Mouse (Mus musculus) kidney, adult 2 months (tissue): ENCODE data around the gene Scaf11. TPM values are rescaled to one million over a fixed set of nuclear protein-coding genes. Genes with fewer than 3 reads are reported as not detected.

Experiments
- DNase-seq: peaks from one replicate; pipeline ENCODE4 v3.0.0; 2021
- H3K27ac ChIP-seq: fragments of 200-500 bp; 2 replicates; pipeline ENCODE4 v1.5.1; 2012; ENCODE audit warnings: low read depth, low read length, control low read depth, inconsistent platforms; ENCODE audit not compliant: insufficient read depth
- H3K27me3 ChIP-seq: fragments of 200-500 bp; replicated peaks from 2 replicates; pipeline ENCODE4 v1.6.1; 2012; ENCODE audit warnings: mild to moderate bottlenecking, moderate library complexity, low read length, inconsistent platforms; ENCODE audit not compliant: control insufficient read depth, insufficient read depth
- H3K36me3 ChIP-seq: fragments of 200-500 bp; 2 replicates; pipeline ENCODE4 v1.6.1; 2012; ENCODE audit warnings: mild to moderate bottlenecking, moderate library complexity, low read length, inconsistent platforms; ENCODE audit not compliant: control insufficient read depth, insufficient read depth
- H3K4me1 ChIP-seq: fragments of 200-500 bp; 2 replicates; pipeline ENCODE4 v1.6.1; 2011; ENCODE audit warnings: low read length; ENCODE audit not compliant: control insufficient read depth, insufficient read depth
- H3K4me3 ChIP-seq: fragments of 200-500 bp; 2 replicates; pipeline ENCODE4 v1.5.1; 2011; ENCODE audit warnings: mild to moderate bottlenecking, low read depth, low read length, control low read depth; ENCODE audit not compliant: insufficient read depth
- CTCF ChIP-seq: fragments of 200-500 bp; conservative IDR thresholded peaks from 2 replicates; pipeline ENCODE4 v1.5.1; 2011; ENCODE audit warnings: low read depth, mild to moderate bottlenecking, control low read depth, low read length, moderate library complexity, mixed read lengths; ENCODE audit not compliant: insufficient read depth, insufficient read length
- POLR2A ChIP-seq: fragments of 200-500 bp; IDR thresholded peaks from one replicate; pipeline ENCODE4 v1.6.1; 2011; ENCODE audit warnings: low read depth, low read length, control low read depth
- WGBS: fragments of 180-500 bp; shearing (Covaris S2); methylation state at CpG from one replicate; pipeline ENCODE4 v1.1.7; 2018; 5-methylcytosine and 5-hydroxymethylcytosine counted together
- polyA plus RNA-seq: library from polyadenylated mRNA; depleted of rRNA; stranded (reverse); fragments of >200 nt; gene quantifications from 2 replicates; pipeline ENCODE4 v1.2.3, GENCODE M21; 2012; rRNA removed

Gene Scaf11
- polyA plus RNA-seq, 1 experiment: 22.0 TPM

DNA sequence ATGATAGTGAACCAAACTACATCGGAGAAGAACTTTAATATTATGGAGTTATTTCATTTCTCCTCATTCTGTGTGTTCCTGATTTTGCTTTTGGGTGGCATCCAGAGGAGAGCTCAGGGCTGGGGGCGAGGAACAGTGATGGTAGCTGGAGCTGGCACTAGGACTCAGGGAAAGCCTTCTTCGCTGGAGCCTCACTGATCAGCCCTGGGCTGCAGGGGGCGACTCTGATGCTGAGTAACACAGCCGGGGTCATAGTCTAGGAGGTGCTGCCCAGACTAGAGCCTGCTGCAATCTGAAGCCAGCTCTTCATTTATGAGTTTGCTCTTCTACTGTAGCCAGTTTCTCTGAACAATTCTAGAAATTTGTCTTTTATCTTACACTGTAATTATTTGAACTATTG, 87.5 kb downstream of the Scaf11 start:
- TF ChIP-seq POLR2A (no peak), CTCF (peak; percentile 44; the same call in 1 of the 2 replicates)
- DNase-seq: peak; percentile 25
- no peak overlapping the region for H3K4me3 ChIP-seq
- no peaks in the 10 kb centered on the region for H3K4me1 ChIP-seq
- peaks cover 7% of the 10 kb centered on the region; the same call in 1 of the 2 replicates for H3K36me3 ChIP-seq
- H3K27me3 ChIP-seq: no peaks in the 10 kb centered on the region
- WGBS: 79% methylated on average over 5 of the region's 5 CpGs
- no peak overlapping the region for H3K27ac ChIP-seq

DNA sequence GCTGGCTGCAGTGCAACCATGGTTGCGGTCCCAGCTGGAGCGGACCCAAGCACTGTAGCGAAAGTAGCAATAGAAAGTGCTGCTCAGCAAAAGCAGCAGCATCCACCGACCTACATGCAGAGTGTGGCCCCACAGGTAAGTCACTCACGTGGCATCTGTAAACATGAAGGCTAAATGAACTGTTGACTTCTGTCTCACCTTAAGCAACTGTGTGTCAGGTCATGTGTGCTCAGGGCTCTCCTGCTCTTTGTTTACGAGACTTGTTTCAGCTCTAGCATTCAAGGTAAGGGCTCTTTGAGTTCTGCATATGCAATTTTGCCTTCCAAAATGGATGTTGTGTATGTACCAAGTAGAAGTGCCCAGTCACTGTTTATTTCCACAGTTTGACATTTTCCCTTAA, 88.0 kb downstream of the Scaf11 start:
- TF ChIP-seq CTCF (no peak), POLR2A (no peak)
- DNase-seq: no peak
- Histone ChIP-seq H3K4me3 (no peak overlapping the region), H3K27ac (no peak overlapping the region), H3K27me3 (no peaks in the 10 kb centered on the region), H3K36me3 (peaks cover 7% of the 10 kb centered on the region; the same call in 1 of the 2 replicates), H3K4me1 (no peaks in the 10 kb centered on the region)
- 91% methylated on average over 6 of the region's 6 CpGs for WGBS

DNA sequence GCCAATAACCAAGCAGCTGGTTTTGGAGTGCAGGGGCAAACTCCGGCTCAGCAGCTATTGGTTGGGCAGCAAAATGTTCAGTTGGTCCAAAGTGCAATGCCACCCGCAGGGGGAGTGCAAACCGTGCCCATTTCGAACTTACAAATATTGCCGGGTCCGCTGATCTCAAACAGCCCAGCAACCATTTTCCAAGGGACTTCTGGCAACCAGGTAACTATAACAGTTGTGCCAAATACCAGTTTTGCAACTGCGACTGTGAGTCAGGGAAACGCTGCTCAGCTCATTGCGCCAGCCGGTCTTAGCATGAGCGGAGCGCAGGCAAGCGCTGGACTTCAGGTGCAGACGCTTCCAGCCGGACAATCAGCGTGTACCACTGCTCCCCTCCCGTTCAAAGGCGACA, 89.3 kb downstream of the Scaf11 start:
- Histone ChIP-seq H3K4me3 (no peak overlapping the region), H3K27me3 (no peaks in the 10 kb centered on the region), H3K4me1 (no peaks in the 10 kb centered on the region), H3K27ac (no peak overlapping the region), H3K36me3 (peaks cover 7% of the 10 kb centered on the region; the same call in 1 of the 2 replicates)
- peak; percentile 28 for DNase-seq
- 88% methylated on average over 18 of the region's 18 CpGs for WGBS
- TF ChIP-seq POLR2A: no peak
- no peak for TF ChIP-seq CTCF

DNA sequence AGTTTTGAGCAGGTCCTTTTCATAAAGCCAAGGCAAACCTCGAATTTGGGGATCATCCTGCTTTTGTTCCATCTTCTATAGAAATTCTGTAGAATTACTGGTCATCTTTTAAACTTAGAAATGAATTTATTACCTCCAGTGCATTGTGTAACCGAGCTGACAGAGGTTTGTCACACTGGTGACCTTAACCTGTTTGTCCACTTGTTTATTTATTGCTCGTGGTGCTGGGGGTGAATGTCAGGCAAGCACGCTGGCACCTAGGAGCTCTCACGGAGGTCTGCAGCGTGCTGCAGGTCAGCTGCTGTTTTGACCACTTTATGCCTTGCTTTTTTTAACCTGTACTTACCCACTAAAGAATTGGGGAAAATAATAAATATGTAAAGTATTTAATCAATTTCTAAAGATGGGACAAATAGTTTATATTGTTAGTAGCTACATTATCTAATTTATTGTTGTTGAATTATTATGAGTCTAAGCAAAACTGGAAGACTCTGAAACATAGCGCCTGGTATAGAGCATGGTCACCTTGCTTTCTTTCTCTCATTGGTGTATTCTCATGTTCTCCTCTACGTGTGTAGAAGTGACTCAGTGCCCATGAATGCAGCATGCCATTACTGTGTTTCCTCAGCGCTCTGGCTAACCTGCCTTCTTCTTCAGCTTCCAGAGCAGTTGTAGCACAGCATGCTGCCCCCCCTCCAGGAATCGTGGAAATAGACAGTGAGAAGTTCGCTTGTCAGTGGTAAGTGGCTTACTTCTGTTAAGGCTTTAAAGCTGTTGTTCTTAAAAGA, 94.3 kb downstream of the Scaf11 start:
- no peak overlapping the region for H3K27ac ChIP-seq
- TF ChIP-seq POLR2A (no peak), CTCF (no peak)
- H3K27me3 ChIP-seq: no peaks in the 10 kb centered on the region
- no peak overlapping the region for H3K4me3 ChIP-seq
- H3K4me1 ChIP-seq: no peaks in the 10 kb centered on the region
- no peak for DNase-seq
- 77% methylated on average over 11 of the region's 11 CpGs for WGBS
- H3K36me3 ChIP-seq: peaks cover 5% of the 10 kb centered on the region

DNA sequence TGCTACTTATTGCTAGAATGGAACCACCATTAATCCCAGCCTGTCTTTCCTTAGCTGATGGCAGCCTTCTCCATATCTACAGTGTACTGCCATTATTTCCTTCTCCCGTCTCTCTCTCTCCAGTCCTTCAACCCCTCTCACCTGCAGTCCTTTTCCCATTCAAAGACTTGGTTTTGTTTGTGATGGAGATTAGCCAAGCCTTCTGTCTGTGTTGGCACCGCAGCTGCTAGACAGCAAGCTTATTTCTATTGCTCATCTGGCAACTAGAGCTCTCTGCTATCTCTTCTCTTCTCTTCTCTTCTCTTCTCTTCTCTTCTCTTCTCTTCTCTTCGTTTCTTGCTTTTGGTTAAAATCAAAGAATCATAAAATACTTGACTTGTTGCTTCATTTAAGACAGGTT, 95.3 kb downstream of the Scaf11 start:
- no peak for DNase-seq
- H3K36me3 ChIP-seq: peaks cover 3% of the 10 kb centered on the region; the same call in 1 of the 2 replicates
- H3K27me3 ChIP-seq: no peaks in the 10 kb centered on the region
- TF ChIP-seq CTCF (no peak), POLR2A (no peak)
- H3K4me1 ChIP-seq: no peaks in the 10 kb centered on the region
- H3K4me3 ChIP-seq: no peak overlapping the region
- 75% methylated on average over 3 of the region's 3 CpGs for WGBS
- no peak overlapping the region for H3K27ac ChIP-seq

Other genes starting within 250 kb of the Scaf11 start
- 11.5 and 11.8 TPM in 2 replicates for gene Arid2, start 173.3 kb downstream of the Scaf11 start, polyA plus RNA-seq
- gene Slc38a1, start 182.1 kb upstream of the Scaf11 start, polyA plus RNA-seq: 4.2 and 8.0 TPM in 2 replicates
- 24.9 and 30.0 TPM in 2 replicates for gene Slc38a2, start 238.9 kb upstream of the Scaf11 start, polyA plus RNA-seq